Mouse (Mus musculus): ENCODE measurements around the gene Cox6b2. TPM values are rescaled to one million over a fixed set of nuclear protein-coding genes. Genes with fewer than 3 reads are reported as not detected.

Cox6b2 gene
- polyA plus RNA-seq, 1 experiment from 2014 or later, result 51.0 TPM

DNA sequence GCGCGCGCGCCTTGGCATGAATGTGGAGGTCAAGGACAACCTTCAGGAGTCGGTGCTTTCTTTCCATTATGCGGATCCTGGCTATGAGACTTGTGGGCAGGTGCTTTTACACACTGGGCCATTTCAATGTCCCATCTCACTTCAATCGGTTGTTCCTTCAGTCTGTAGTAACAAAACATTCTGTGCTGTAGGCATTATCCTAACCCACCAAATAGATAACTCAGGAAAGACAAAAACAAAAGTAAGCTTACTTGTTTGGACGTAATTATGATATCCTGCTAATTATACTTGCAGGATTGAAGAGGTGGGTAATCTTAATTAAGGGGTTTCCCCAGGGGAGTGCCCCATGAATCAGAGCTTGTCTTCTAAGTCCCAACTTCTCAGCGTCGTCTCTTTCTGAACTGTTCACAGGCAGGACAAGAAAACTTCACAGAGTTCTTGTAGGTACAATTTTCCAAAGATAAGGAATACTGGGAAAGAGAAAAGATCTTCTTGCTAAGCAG lies 13.8 kb downstream of the Cox6b2 start:
- Histone ChIP-seq H3K27ac (peak overlapping the region; percentile 87), H3K4me2 (peak overlapping the region; percentile 55), H3K4me1 (peaks cover 28% of the 10 kb centered on the region), H3K4me3 (peak overlapping the region; percentile 40), H3K9ac (no peak overlapping the region), H3K9me3 (no peaks in the 10 kb centered on the region), H3K36me3 (peaks cover 20% of the 10 kb centered on the region), H3K27me3 (no peaks in the 10 kb centered on the region)
- no peak for ATAC-seq (ENCODE audit: insufficient number of reproducible peaks, low FRiP score, low TSS enrichment, low read depth)
- 51% methylated on average over 10 of the region's 10 CpGs for WGBS

DNA sequence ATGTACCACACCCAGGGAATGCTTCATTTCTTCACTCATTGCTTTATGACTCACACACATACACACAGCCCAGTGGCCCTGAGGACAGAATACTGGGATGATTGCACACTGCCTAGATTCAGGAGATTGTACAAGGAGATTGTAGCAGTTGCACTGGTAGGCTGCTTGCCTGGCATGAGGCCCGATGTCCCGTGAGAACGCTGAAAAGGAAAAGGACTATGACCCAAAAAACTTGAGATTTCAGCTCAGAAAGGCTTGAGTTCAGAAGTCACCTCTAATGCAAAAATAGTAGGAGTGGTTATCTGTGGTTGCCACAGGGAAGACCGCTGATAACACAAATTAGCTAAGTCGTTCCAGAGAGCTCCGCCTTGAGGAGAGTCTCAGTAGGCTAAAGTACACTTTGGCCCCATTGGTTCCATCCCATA lies 19.9 kb downstream of the Cox6b2 start:
- Histone ChIP-seq H3K9me3 (no peaks in the 10 kb centered on the region), H3K9ac (no peak overlapping the region), H3K36me3 (no peaks in the 10 kb centered on the region), H3K4me1 (no peaks in the 10 kb centered on the region), H3K27ac (no peak overlapping the region), H3K27me3 (no peaks in the 10 kb centered on the region), H3K4me2 (no peak overlapping the region), H3K4me3 (no peak overlapping the region)
- WGBS, result 68% methylated on average over 6 of the region's 6 CpGs
- no peak for ATAC-seq (ENCODE audit: insufficient number of reproducible peaks, low FRiP score, low TSS enrichment, low read depth)

- Histone ChIP-seq H3K27ac (no peak overlapping the region), H3K4me3 (no peak overlapping the region), H3K9ac (no peak overlapping the region), H3K36me3 (no peaks in the 10 kb centered on the region), H3K4me2 (no peak overlapping the region), H3K9me3 (no peaks in the 10 kb centered on the region), H3K27me3 (no peaks in the 10 kb centered on the region), H3K4me1 (no peaks in the 10 kb centered on the region)
- 74% methylated on average over 5 of the region's 5 CpGs for WGBS
- no peak for ATAC-seq (ENCODE audit: insufficient number of reproducible peaks, low FRiP score, low TSS enrichment, low read depth)
These were observed 21.8 kb downstream of the Cox6b2 start for GRCm38 (mm10) chr7:4731090-4731489.

GRCm38 (mm10) chr7:4725169-4725568 lies 27.7 kb downstream of the Cox6b2 start, which contains the start of gene Tmem150b:
Tmem150b (minus strand) TSS chr7:4725249.
- Histone ChIP-seq H3K36me3 (no peaks in the 10 kb centered on the region), H3K9ac (no peak within 1 kb of the TSS), H3K27ac (no peak within 1 kb of the TSS), H3K27me3 (no peaks in the 10 kb centered on the region), H3K4me2 (no peak within 1 kb of the TSS), H3K4me3 (no peak within 1 kb of the TSS), H3K9me3 (no peaks in the 10 kb centered on the region), H3K4me1 (0 out of 2 replicates have a peak, but pooled peaks cover 5% of the 10 kb centered on the region)
- WGBS, result 76% methylated on average over 7 of the region's 7 CpGs
- ATAC-seq (ENCODE audit: insufficient number of reproducible peaks, low FRiP score, low TSS enrichment, low read depth), result no peak

DNA sequence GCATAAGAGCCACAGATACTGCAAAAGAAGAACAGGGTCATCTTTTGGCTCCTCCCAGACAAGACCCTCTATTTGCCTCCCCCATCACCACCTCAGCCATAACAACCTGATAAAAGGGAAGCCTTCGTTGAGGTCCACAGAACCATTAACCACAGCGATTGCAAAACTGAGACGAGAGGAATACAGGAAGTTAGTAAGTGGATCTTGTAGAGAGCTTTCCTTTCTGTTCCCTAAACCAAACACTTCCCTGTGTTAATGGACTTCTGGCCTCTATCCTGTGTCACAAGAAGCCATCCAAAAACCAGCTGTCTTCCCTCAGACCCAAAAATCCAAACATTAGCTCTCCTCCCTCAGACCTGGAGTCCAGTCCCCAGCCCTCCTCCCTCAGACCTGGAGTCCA lies 28.5 kb downstream of the Cox6b2 start:
- no peak for ATAC-seq (ENCODE audit: insufficient number of reproducible peaks, low FRiP score, low TSS enrichment, low read depth)
- Histone ChIP-seq H3K4me3 (no peak overlapping the region), H3K4me1 (0 out of 2 replicates have a peak, but pooled peaks cover 5% of the 10 kb centered on the region), H3K27me3 (no peaks in the 10 kb centered on the region), H3K27ac (no peak overlapping the region), H3K9me3 (no peaks in the 10 kb centered on the region), H3K4me2 (no peak overlapping the region), H3K36me3 (no peaks in the 10 kb centered on the region), H3K9ac (no peak overlapping the region)
- WGBS, result 56% methylated on average over 3 of the region's 3 CpGs

DNA sequence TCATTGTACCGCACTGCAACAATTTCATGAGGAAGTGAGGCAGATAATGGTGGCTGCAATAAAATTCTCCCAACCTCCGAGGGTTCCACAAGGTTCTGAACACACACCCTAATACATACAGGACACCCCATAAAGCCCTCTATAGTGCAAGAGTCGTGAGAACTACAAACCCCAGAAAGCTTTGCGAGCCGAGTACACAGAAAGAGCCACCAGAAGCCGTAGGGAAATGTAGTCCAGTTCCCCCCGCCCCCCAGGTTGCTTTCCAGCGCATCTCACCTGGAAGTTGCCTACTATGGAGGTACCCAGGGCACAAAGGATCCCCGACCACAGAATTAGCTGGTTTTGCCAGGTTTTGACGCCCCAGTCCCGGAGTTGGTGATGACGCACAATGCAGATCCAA lies 29.4 kb downstream of the Cox6b2 start:
- no peaks in the 10 kb centered on the region for H3K36me3 ChIP-seq
- H3K4me1 ChIP-seq, result 0 out of 2 replicates have a peak, but pooled peaks cover 5% of the 10 kb centered on the region
- 0 out of 2 replicates have a peak overlapping the region, but pooled peaks have one; percentile 14 for H3K9ac ChIP-seq
- peak overlapping the region; percentile 46 for H3K4me2 ChIP-seq
- no peaks in the 10 kb centered on the region for H3K9me3 ChIP-seq
- no peak overlapping the region for H3K27ac ChIP-seq
- 33% methylated on average over 12 of the region's 12 CpGs for WGBS
- no peaks in the 10 kb centered on the region for H3K27me3 ChIP-seq
- no peak for ATAC-seq (ENCODE audit: insufficient number of reproducible peaks, low FRiP score, low TSS enrichment, low read depth)
- H3K4me3 ChIP-seq, result peak overlapping the region; percentile 30

DNA sequence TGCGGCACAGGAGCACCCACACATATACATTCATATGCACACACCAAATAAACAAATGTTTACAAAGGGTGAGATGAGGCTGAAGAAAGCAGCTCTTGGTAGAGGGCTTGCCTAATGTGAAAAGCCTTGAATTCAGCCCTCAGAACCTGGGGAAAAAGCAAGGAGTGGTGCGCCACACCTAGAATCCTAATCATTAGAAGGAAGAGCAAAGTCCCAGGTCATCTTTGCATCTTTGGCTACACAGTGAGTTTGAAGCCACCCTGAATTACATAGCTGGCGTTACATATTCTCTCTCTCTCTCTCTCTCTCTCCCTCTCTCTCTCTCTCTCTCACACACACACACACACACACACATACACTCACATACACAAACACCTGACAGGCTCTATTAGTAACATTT lies 33.6 kb downstream of the Cox6b2 start:
- H3K27ac ChIP-seq, result no peak overlapping the region
- no peaks in the 10 kb centered on the region for H3K27me3 ChIP-seq
- no peak overlapping the region for H3K4me2 ChIP-seq
- H3K4me1 ChIP-seq, result 0 out of 2 replicates have a peak, but pooled peaks cover 5% of the 10 kb centered on the region
- peaks cover 22% of the 10 kb centered on the region for H3K36me3 ChIP-seq
- WGBS, result 92% methylated on average over 3 of the region's 3 CpGs
- H3K4me3 ChIP-seq, result no peak overlapping the region
- no peaks in the 10 kb centered on the region for H3K9me3 ChIP-seq
- no peak for ATAC-seq (ENCODE audit: insufficient number of reproducible peaks, low FRiP score, low TSS enrichment, low read depth)
- H3K9ac ChIP-seq, result no peak overlapping the region

DNA sequence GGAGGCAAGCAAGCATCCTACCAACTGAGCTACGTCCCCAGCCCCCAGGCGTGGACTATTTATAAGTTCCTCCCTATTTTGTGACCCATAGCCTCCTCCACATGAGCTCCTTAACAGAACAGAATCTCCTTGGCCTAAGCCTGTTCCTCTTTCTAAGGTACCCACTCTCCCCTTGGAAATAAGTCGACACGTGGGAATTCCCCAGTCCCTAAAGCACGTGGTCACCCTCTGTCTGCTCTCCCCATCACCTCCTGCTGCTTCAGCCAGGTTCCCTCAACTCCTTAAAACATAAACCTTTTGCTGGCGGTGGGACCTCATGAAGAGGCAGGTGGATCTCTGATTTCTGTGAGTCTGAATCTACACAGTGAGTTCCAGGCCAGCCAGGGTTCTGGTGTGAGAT lies 35.9 kb downstream of the Cox6b2 start:
- Histone ChIP-seq H3K9ac (no peak overlapping the region), H3K36me3 (peaks cover 44% of the 10 kb centered on the region), H3K27ac (no peak overlapping the region), H3K4me1 (no peaks in the 10 kb centered on the region), H3K4me3 (no peak overlapping the region), H3K9me3 (no peaks in the 10 kb centered on the region), H3K27me3 (no peaks in the 10 kb centered on the region), H3K4me2 (no peak overlapping the region)
- WGBS, result 67% methylated on average over 6 of the region's 6 CpGs
- ATAC-seq (ENCODE audit: insufficient number of reproducible peaks, low FRiP score, low TSS enrichment, low read depth), result no peak

DNA sequence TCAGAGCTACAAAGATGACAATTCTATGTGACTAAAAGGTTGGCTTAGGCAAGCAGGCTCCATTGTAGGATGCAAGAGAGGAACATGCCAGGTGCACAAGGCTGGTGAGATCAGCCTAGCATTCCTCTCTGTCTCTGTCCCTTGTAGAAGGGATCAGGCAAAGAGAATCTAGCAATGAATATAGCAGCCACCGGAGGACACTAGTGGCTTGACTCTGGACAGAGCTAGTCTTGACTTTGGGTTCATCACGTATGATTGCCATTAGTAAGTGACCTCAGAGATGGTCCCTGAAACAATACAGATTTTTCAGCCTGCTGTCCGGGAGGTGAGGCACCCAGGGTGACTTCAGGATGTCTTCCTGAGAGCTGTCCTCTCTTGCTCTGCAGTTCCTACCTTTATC lies 40.3 kb downstream of the Cox6b2 start:
- WGBS, result 87% methylated on average over 3 of the region's 3 CpGs

DNA sequence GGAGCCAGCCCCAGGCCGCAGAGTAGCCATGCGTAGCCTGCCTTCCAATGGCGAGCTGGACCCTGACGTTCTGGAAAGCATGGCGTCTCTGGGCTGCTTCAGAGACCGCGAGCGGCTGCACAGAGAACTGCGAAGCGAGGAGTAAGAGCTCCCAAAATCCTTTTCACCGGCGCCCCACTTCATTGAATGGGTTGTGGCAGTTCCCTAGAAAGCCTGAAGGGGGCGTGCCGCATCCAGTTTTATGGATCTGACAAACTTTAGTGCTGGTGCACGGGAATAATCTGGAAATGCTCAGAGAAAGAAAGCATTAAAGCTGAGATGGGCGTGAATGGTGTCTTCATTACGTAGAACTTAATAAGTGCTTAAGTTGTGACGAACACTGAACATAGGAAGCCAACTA lies 47.8 kb downstream of the Cox6b2 start:
- H3K9me3 ChIP-seq, result no peaks in the 10 kb centered on the region
- no peaks in the 10 kb centered on the region for H3K4me1 ChIP-seq
- peaks cover 75% of the 10 kb centered on the region for H3K36me3 ChIP-seq
- H3K4me3 ChIP-seq, result no peak overlapping the region
- WGBS, result 47% methylated on average over 18 of the region's 18 CpGs
- H3K27ac ChIP-seq, result no peak overlapping the region
- H3K4me2 ChIP-seq, result no peak overlapping the region
- ATAC-seq (ENCODE audit: insufficient number of reproducible peaks, low FRiP score, low TSS enrichment, low read depth), result no peak
- H3K9ac ChIP-seq, result no peak overlapping the region
- H3K27me3 ChIP-seq, result no peaks in the 10 kb centered on the region

More for the DNA sequence above, 40.3 kb downstream of the Cox6b2 start:
- Histone ChIP-seq H3K4me1 (no peaks in the 10 kb centered on the region), H3K27ac (no peak overlapping the region), H3K4me3 (no peak overlapping the region), H3K36me3 (peaks cover 80% of the 10 kb centered on the region), H3K9ac (no peak overlapping the region), H3K9me3 (no peaks in the 10 kb centered on the region), H3K4me2 (no peak overlapping the region), H3K27me3 (no peaks in the 10 kb centered on the region)
- ATAC-seq (ENCODE audit: insufficient number of reproducible peaks, low FRiP score, low TSS enrichment, low read depth), result no peak

- Histone ChIP-seq H3K4me2 (no peak overlapping the region), H3K27me3 (no peaks in the 10 kb centered on the region), H3K27ac (no peak overlapping the region), H3K9ac (no peak overlapping the region), H3K4me1 (no peaks in the 10 kb centered on the region), H3K9me3 (no peaks in the 10 kb centered on the region), H3K4me3 (no peak overlapping the region), H3K36me3 (peaks cover 76% of the 10 kb centered on the region)
- 93% methylated on average over 7 of the region's 7 CpGs for WGBS
- no peak for ATAC-seq (ENCODE audit: insufficient number of reproducible peaks, low FRiP score, low TSS enrichment, low read depth)
These were observed 49.7 kb downstream of the Cox6b2 start for GRCm38 (mm10) chr7:4703195-4703594.

DNA sequence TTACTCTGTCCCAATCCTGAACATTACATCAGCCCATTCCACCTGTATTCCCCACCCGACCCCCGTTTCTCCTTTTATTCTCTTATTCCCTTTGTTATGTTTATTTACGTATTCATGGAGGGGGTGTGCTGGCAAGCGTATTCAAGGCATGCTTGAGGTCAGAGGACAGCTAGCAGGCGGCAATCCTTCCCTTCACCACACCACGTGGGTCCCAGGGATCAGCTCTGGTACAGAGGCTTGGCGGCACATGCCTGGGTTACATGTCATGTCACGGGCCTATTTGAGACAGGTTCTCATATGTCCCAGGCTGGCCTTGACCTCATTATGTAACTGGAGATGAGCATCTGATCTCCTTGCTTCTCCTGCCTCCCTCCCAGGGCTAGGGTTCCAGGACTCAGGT lies 50.6 kb downstream of the Cox6b2 start:
- H3K4me2 ChIP-seq, result no peak overlapping the region
- H3K27ac ChIP-seq, result no peak overlapping the region
- 68% methylated on average over 8 of the region's 8 CpGs for WGBS
- no peak for ATAC-seq (ENCODE audit: insufficient number of reproducible peaks, low FRiP score, low TSS enrichment, low read depth)
- H3K9me3 ChIP-seq, result no peaks in the 10 kb centered on the region
- peaks cover 75% of the 10 kb centered on the region for H3K36me3 ChIP-seq
- H3K4me1 ChIP-seq, result no peaks in the 10 kb centered on the region
- no peak overlapping the region for H3K9ac ChIP-seq
- no peaks in the 10 kb centered on the region for H3K27me3 ChIP-seq
- no peak overlapping the region for H3K4me3 ChIP-seq

All from limb, embryonic 15.5 days (tissue).